Mouse (Mus musculus) fibroblast of lung, adult 2 months (primary cell): ENCODE measurements around the gene Pgm5.
"Not testable (repeated sequence)": the region's sequence is repeated elsewhere in the genome, so short reads cannot be mapped to it uniquely, and the experiment has no call there.

Experiments
- DNase-seq: peaks from one replicate; pipeline ENCODE4 v3.0.0-alpha.2; 2011; ENCODE audit warnings: low read depth

Pgm5 gene

DNA sequence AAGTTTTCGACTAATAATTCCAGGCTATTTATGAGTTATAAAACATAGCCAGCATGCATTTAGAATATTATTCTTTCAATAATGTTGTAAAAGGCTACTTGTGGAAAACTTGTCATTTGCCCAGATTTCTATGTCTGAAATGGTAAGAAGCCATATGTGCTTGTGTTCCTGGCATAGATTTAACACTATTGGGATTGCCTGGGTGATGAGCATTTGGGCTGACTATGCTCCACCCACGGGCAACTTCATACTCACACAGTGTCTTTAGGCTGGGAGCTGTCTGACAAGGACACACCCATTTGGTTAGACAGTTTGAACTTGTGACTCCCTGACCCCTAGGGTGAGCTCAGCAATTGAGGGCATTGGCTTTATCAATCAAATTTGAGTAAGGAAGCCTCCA is 157.3 kb downstream of the Pgm5 start:
- no peak for DNase-seq

DNA sequence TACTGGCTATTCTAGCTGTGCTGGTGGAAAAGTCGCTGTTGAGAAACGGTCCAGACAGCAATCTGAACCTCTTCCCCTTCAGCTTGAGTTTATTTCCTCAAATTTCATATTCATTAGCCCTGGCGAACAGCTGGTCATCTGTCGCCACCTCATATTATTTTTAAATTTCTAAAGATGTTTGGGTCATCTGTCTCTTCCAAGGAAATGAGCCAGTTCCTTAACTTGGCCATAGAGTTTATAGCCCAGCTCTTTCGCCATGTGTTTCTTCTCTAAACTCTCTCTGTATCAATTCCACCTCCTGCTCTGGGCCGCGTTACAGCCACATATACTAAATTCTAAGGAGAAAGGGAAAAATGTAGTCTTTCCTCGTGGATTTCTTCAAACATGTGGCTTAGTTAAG is 158.0 kb downstream of the Pgm5 start:
- no peak for DNase-seq

DNA sequence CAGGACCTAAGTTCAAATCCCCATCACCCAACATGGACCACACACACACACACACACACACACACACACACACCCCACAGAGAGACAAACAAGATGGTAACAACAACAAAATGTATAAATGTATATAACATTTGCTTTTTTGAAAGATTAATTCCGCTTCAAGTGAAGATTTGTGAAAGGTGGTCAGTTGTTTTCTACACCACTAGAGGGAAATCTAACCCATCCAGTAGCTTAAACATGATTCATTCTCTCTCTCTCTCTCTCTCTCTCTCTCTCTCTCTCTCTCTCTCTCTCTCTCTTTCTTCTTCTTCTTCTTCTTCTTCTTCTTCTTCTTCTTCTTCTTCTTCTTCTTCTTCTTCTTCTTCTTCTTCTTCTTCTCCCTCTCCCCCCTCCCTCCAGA is 158.5 kb downstream of the Pgm5 start:
- DNase-seq = not testable (repeated sequence)

DNA sequence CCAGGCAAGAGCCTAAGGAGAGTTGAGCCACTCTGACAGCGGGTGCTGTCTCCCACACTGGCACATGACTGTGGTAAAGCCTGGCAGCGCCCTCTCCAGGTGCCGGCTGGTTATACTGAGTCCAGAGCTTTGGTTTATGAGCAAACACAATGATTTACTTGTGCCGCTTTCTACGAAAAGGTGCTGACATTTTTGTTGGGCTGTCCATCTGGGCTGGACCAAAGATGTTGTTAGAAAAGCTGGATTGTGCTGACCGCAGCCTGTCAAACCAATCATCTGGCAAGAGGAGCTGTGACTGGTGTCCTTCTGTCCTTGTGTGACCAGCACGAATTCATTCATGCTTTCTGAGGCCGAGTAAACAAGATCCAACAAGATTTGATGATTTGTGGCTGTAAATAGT is 159.9 kb downstream of the Pgm5 start:
- DNase-seq = no peak

DNA sequence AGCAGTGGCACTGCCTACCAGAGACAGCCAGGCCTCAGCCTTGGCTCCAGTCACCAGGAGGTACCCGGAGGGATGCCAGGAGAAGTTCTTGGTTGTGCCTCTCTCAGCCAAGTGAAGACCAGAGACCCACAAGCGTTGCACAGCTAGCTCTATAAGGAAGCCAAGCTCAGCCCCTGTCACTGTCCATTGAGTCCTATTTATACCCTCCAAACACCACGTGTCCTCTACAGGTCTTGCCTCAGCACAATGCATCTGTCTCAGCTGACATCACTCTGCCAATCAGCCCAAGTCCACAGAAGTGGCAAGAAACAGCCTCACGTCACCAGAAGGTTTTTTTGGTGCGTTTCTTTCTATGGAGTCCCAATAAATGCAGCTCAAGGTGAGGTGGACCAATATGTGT is 161.0 kb downstream of the Pgm5 start:
- no peak for DNase-seq

DNA sequence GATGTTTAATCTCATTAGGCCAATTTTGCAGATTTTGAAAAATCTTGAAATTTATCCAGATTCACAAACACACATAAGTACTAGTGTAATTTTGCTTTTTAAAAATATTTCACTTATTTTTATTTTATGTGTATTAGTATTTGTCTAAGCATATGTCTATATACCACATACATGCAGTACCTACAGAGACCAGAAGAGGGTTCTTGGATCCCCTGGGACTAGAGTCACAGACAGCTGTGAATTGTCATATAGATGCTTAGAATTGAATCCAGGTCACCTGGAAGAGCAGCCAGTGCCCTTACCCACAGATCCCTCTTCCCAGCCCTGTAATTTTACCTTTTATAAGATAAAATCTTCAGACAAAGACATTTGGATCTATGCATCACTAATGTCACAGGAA is 161.7 kb downstream of the Pgm5 start:
- DNase-seq = no peak

DNA sequence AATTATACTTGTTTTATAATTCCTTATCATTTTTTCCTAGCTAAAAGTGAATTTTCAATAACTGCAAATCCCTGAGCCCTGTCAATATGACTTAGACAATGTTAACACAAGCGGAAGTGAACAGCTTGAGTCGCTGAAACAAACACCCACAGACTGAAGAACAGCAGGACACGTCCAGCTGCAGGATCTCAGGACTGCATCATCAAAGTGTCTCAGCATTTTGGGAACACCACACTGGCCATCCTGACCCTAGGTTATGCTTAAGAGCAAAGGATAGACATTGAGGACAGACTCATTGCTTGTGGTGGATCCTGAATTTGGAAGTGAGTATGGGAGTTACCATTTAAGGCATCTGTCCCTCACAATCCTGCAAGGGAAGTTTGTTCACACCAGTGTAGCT is 162.5 kb downstream of the Pgm5 start:
- DNase-seq = no peak

DNA sequence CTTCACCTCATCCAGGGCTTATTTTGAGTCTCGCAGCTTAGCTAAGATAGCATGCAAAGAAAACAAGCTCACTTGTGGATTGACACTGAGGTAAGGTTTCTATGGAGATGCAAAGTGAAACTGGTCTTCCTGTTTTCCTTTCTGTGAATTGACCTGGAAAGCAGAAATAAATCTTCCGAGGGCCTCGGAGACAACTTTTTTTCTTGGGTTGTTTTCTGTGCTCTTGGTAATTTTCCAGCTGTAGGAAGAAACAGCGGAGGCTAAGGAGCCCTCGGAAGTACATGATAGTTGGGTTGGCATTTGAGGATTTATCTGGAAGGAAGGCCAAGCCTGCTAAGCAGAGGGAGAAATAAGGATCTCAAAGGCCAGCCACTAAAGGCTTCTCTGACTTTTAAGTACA is 163.0 kb downstream of the Pgm5 start:
- no peak for DNase-seq

DNA sequence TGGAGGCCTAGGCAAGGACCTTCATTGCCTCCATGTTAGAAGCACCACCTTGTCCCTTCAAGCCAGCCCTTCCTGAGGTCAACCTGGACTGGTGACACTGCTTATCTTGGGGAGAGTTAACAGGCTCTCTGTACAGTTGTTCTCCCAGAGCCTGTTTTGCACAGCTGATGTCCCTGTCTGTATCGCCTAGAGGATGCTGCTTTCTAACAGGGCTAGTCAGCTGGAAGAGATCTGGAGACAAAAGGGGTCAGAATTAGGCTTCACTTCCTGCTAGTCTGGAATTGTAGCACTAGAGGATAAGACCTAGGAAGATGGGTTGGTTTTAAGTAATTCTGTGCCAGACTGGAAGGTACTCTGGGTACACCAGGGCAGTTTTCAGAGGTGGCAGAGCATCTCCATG is 163.7 kb downstream of the Pgm5 start:
- DNase-seq = no peak

DNA sequence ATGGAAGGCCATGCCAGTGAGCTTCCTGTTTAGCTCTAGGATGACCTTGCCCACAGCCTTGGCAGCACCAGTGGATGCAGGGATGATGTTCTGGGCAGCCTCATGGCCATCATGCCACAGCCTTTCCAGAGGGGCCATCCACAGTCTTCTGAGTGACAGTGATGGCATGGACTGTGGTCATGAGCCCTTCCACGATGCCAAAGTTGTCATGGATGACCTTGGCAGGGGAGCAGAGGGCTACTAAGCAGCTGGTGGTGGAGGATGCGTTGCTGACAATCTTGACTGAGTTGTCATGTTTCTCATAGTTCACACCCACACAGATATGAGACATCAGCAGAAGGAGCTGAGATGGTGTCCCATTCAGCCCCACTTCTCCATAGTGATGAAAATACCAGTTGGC is 169.0 kb downstream of the Pgm5 start:
- DNase-seq = no peak

DNA sequence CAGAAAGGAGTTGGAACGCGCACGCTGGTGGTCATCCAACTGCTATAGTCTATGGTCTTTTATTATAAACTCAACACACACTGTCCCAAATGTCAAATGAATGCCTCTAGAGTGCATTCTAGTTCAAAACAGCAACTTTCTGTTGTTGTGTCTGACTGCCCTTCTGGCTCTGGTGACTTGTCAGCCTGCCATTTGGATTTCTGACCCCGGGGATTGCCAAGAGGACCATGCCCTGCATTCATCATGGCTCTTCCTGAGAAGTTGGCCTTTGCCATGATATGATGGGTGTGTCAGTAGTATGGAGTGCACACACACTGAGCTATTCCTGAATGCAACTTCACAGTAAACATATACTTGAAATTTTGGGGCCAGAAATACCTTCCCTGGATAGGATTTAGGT is 172.1 kb downstream of the Pgm5 start:
- no peak for DNase-seq

DNA sequence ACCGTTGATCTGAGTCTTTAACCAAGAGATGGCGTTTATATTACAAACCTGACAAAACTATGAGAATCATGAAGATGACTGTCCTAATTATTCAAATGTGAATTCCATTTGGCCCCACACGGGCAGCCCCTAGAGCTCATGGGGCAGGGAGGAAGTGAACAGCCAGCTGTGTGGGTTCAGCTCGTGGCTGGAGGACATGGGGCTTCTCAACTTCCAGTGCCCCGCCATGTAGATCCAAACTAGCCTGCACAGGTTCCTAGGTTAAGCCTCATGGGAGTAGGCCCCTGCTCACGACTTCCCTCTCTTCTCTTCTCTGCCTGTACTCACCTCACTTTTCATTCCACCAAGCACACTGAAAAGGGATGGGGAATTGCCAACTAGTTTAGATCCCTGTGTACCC is 173.3 kb downstream of the Pgm5 start:
- DNase-seq = no peak

DNA sequence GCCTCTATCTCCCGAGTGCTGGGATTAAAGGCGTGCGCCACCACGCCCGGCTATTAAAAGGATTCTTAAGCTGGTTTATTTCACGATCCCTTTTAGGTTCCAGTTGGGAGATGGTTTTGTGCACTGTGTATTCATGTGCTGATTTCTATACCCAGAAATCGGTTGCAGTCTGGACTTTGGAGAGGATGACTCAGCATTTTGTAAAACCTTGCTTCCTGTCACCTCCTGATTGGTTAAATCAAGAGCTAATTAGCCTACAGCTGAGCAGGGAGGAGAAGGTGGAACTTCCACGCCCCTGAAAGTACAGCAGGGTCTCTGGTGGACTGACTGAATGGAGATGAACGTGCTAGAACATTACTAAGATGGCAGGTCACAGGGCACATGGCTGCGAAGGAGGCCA is 175.2 kb downstream of the Pgm5 start:
- DNase-seq = no peak

DNA sequence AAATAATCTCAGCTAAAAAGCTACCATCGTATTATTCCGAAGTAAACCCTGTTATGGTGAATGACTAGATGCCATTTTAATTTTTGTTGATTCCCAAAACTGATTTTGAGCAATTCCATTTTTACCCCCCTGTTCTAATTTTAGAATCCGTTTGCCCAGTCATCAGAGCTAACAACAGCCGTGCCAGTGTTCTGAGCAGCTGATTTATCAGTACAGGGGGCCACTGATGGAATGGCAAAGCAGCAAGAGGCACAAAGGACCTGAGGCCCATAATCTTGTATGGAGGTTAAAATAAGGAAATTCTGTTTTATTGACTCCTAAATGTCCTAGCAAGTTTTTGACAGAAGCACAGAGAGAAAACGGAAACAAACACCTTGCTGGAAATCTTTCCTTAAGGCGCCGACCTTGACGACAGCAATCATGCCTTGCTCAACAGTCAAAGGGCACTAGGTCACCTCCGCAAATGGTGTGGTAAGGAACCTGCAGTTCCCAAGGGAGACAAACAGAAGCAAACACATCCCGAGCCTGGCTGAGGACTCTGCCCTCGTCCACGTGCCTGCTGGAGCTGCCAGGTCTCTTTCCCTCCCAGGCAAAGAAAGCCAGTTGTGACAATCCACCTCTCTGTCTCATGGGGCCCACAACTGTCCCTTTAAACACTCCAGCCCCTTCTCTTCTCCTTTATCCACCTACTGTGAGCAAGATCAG is 178.5 kb downstream of the Pgm5 start:
- DNase-seq = no peak

DNA sequence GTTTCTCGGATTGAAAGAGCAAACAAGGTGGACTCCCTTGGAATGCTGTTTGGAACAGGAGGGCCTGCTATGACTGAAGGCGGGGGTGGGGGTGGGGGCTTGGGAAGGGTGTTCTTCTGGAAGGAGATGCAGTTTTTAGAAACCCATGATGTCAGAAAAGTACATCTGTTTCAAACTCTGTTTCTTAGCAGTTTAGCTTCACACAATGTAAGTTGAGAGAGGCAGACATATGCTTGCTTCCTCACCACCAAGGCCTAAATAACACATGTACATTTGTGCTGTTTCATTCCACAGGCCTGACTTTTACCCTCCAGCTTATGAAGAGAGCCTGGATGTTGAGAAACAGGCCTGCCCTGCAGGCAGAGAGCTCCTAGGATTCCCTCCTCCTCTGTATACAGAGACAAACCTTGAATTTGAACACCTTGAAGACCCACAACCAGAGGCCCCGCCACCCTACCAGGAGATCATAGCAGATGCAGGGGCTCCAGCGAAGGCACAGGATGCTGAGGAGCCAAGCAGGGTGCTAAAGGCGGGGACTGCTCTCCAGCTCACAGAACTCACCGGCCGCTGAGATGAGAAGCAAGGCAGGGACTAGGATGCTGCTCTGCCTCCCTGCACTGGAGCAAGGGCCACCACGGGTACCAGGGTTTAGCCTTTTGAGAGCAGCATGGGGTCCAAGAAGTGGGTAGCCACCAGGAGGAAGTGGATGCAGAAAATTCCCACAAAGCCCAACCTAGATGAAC is 184.2 kb downstream of the Pgm5 start:
- no peak for DNase-seq

DNA sequence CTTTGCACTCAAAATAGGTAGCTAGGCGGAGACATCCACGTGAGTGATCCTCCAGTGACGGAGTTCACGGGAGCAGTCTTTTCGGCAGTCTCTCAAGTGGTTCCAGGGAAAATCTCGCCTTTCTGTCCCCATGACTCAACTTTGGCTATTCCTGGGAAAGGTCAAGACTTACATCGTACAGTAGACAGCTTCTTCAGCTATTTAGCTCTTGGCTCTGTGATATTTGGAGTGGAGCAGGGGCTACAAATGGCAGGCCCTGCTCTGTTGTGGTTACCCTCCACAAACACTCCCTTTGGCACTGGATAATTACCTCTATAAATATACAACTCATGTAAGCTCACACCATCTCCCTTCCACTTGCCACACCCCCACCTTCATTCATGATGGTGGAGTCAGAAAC is 185.2 kb downstream of the Pgm5 start:
- no peak for DNase-seq

DNA sequence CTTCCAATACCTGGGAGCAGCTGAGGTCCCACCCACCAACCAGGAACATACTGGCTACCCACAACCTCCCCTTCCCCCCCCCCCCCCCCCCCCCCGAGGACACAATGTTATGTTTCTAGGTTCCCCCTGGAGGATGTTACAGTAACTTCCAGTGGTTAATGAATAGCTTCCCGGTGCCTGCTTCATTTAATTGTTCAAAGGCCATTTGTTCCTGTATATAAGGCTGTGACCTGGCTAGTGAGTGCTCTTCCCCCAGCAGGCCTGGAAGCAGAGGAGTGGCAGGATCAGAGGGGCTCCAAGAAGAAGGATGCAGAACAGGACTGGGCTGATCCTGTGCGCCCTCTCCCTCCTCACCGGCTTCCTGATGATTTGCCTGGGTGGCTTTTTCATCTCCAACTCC is 187.9 kb downstream of the Pgm5 start, which contains the start of gene Tmem252:
TSS of gene Tmem252 (plus strand) at position 247 of the 400 bp plus-strand sequence.
- DNase-seq = no peak

DNA sequence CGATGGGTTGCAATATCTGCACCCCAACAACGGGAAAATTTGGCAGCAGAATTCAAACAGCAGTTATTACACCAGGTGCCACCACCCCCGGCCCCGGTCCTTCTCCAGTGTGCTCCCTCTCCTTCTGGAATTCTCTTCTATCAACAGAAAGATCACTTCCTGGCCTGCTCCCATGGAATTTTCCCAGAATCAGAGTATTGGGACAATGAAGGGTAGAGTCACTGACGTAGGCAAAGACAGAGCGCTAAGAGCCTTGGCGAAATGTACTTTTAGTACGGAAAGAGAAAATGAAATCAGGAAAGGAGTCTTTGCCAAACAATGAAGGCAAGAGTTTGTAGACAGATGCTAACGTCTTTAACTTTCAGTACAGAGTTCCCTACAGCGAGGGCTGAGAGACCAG is 188.3 kb downstream of the Pgm5 start:
- DNase-seq = no peak

DNA sequence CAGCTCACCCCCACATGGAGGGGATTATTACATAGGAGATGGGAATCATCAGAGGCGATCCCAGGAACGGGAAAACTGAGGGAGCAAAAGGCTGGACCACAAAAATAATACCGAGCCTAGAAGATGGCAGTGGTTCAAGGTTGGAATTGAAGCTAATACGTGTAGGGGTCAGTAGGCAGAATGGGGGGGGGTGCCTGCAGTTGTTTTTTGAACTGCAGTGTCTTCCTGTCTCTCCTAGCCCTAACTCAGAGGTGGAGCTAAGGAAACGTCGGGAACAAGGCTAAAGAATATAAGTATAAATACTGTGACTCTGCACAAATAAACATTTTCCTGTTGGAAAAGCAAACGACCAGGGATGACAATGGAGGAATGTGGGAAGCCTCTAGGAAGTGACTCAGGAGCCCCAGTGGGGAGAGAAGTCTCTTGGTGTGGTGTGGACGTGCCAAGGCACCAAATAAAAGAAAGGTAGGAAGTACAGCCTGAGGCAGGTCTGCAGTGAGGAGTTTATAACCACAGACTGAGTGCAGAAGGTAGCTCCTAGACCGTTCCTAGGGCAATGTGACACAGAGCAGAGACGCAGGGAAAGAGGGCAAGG is 189.2 kb downstream of the Pgm5 start:
- no peak for DNase-seq

DNA sequence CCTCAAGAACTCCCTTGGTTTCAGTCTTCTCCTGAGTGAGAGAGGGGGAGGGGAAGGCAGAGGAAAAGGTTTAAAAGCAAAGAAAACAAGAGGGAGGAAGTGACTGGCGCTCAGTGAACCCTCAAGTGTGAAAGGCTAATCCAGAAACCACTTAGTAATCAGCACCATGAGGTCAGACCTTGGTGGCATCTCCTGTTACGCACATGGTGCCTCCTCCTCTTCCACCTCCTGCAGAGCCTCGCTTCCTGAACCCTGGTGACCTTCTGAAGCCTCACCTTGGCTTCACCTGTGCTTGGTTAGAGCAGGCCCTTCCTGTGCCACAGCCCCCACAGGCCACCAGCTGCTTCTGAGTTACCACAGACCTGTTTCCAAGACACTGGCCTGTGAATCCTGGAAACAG is 190.1 kb downstream of the Pgm5 start:
- DNase-seq = no peak

DNA sequence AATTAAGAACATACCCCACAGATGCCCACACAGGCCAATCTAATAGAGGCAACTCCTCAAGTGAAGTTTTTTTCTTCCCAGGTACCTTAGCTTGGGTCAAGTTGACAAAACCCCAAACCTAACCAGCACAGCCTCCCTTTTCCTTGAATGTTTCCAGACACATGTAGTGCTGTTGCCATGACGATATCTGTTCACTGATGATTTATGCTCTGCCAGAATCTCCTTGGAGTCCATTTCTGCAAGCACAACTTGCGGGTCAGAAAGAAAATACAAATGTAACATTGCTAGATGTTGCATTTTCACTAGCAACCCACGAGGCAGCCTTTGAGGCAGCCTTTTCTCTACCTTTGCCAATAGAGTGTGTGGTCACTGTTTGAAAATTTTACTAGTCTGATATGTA is 194.1 kb downstream of the Pgm5 start:
- no peak for DNase-seq

DNA sequence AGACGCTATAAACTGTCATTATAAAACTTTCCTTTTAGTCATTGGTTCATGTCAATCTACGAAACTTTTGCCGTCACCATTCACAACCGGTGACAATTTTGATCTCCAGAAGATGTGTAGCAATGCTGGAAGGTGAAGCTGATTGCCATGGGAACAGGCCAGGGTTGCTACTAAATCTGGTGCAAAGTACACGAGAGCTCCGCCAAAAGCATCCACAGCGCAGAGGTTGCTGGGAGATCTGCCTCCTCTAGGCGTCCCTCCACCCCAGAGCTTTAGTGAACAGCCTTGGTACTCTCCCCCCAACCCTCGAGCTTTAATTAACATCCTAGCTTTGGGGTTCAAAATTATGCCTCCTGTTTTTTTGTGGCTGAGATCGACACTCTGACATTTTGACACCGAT is 195.9 kb downstream of the Pgm5 start:
- no peak for DNase-seq

DNA sequence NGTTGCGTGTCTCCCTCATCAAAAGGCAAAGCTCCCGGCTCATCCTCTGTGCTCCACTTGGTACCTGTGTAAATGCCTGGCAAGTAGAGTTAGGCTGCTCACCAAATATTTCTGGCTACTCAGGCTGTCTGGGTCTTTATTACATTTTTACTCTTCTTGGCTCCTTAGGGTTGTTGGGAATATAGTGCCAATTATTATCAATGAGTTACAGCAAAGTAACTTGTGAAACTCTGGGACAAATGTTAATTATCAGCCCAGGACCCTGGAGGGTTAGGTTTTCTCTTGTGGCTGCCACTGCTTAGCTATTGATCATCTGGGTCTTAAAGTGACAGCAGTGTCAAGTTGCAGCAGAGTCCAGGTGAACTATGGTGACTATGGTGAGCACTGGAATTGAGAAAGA is 199.3 kb downstream of the Pgm5 start:
- DNase-seq = no peak

DNA sequence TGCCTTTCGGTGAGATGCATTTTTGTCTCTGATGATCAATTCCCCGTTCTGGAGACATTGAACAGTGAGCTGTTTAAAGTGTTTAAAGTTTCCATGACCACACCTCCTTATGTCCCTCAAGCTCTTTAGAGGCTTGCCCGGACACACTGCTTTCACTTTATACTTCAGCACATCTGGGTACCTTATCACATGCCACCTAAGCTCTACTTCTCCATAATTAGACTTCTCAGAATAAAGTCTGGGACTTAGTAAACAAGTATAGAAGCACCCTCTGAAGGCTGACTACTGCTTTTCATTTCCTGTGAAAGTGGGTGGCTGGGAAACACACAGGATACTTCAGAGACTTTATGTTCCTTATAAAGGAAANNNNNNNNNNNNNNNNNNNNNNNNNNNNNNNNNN is 204.7 kb downstream of the Pgm5 start:
- no peak for DNase-seq
